ENCODE assay signal across 11 mouse cellular contexts in genomic region chr6:125312171-125312570, GRCm38 (mm10). TPM values are rescaled to one million over a fixed set of nuclear protein-coding genes. Genes with fewer than 3 reads are reported as not detected.
DNase-seq lines count a peak whose midpoint lies in the region; ATAC-seq lines count a peak whose summit lies in the region.
"Had no signal": no experiment of that assay in that cellular context is flagged by ENCODE, and none has a peak within 500 bp of the region (broad histone marks: within the 10 kb centered on the region; RNA-seq: fewer than 3 reads in every experiment).

No protein-coding gene starts in this region.

- H3K27me3 ChIP-seq in heart, embryonic 11.5 days (ENCODE audit: control insufficient read depth, insufficient read depth, low read length), result no peaks in the 10 kb centered on the region
- H3K27me3 ChIP-seq in midbrain, embryonic 10.5 days (ENCODE audit: low read depth, poor library complexity, severe bottlenecking), result peaks cover 39% of the 10 kb centered on the region
- H3K27me3 ChIP-seq in midbrain, embryonic 11.5 days (ENCODE audit: control insufficient read depth, insufficient read depth, low read length), result no peaks in the 10 kb centered on the region
- no peaks in the 10 kb centered on the region for H3K27me3 ChIP-seq in limb, embryonic 12.5 days
- no peaks in the 10 kb centered on the region for H3K27me3 ChIP-seq in stomach, embryonic 14.5 days (ENCODE audit: control insufficient read depth, insufficient read depth, low read length)

- H3K36me3 ChIP-seq in heart, embryonic 11.5 days (ENCODE audit: control insufficient read depth, insufficient read depth, low read length), result 0 out of 2 replicates have a peak, but pooled peaks cover 2% of the 10 kb centered on the region
- H3K36me3 ChIP-seq in midbrain, embryonic 10.5 days, result peaks cover 6% of the 10 kb centered on the region
- no peaks in the 10 kb centered on the region for H3K36me3 ChIP-seq in midbrain, embryonic 11.5 days (ENCODE audit: control insufficient read depth, insufficient read depth, low read length)
- peaks cover 28% of the 10 kb centered on the region for H3K36me3 ChIP-seq in limb, embryonic 12.5 days
- H3K36me3 ChIP-seq in stomach, embryonic 14.5 days (ENCODE audit: control insufficient read depth, insufficient read depth, low read length), result peaks cover 15% of the 10 kb centered on the region

- H3K4me2 ChIP-seq in heart, embryonic 11.5 days, result peak overlapping the region; percentile 78
- no peak overlapping the region for H3K4me2 ChIP-seq in midbrain, embryonic 11.5 days
- H3K4me2 ChIP-seq in limb, embryonic 12.5 days, result peak overlapping the region; percentile 78
- H3K4me2 ChIP-seq in stomach, embryonic 14.5 days (replicated peaks; ENCODE audit: low read depth, low read length), result peak overlapping the region; percentile 74

- WGBS in heart, embryonic 11.5 days (ENCODE audit: insufficient replicate concordance), result 77% methylated on average over 9 of the region's 9 CpGs
- WGBS in midbrain, embryonic 10.5 days, result 89% methylated on average over 9 of the region's 9 CpGs
- 83% methylated on average over 9 of the region's 9 CpGs for WGBS in midbrain, embryonic 11.5 days
- 80% methylated on average over 9 of the region's 9 CpGs for WGBS in limb, embryonic 12.5 days
- WGBS in stomach, embryonic 14.5 days, result 80% methylated on average over 9 of the region's 9 CpGs

- no peak for ATAC-seq in heart, embryonic 11.5 days (replicated peaks; ENCODE audit: insufficient number of reproducible peaks, low FRiP score, low TSS enrichment)
- ATAC-seq in midbrain, embryonic 11.5 days (ENCODE audit: low FRiP score), result no peak
- no peak for ATAC-seq in limb, embryonic 12.5 days (ENCODE audit: insufficient number of reproducible peaks, insufficient read depth, low FRiP score, low TSS enrichment, low read depth)
- no peak for ATAC-seq in stomach, embryonic 14.5 days (ENCODE audit: insufficient number of reproducible peaks, insufficient read depth, low FRiP score, low read depth)
- no peak for ATAC-seq in monocyte, adult 5-6 weeks (replicated peaks; ENCODE audit: insufficient number of reproducible peaks, low FRiP score, low TSS enrichment, poor library complexity, severe bottlenecking)

- H3K9ac ChIP-seq in heart, embryonic 11.5 days (ENCODE audit: low read depth, low read length), result no peak overlapping the region
- no peak overlapping the region for H3K9ac ChIP-seq in midbrain, embryonic 11.5 days (ENCODE audit: low read length)
- H3K9ac ChIP-seq in limb, embryonic 12.5 days (replicated peaks), result no peak overlapping the region
- no peak overlapping the region for H3K9ac ChIP-seq in stomach, embryonic 14.5 days (replicated peaks; ENCODE audit: low read depth, low read length)

- peaks cover 22% of the 10 kb centered on the region for H3K4me1 ChIP-seq in heart, embryonic 11.5 days (ENCODE audit: control insufficient read depth, insufficient read depth, low read length)
- H3K4me1 ChIP-seq in midbrain, embryonic 10.5 days, result peaks cover 41% of the 10 kb centered on the region
- peaks cover 21% of the 10 kb centered on the region for H3K4me1 ChIP-seq in midbrain, embryonic 11.5 days (ENCODE audit: control insufficient read depth, insufficient read depth, low read length)
- peaks cover 50% of the 10 kb centered on the region for H3K4me1 ChIP-seq in limb, embryonic 12.5 days (replicated peaks)
- peaks cover 21% of the 10 kb centered on the region; the same call in 1 of the 2 replicates for H3K4me1 ChIP-seq in stomach, embryonic 14.5 days (ENCODE audit: control insufficient read depth, insufficient read depth, low read length)

- peak overlapping the region; percentile 47 for H3K4me3 ChIP-seq in heart, embryonic 11.5 days (ENCODE audit: low read depth, low read length)
- peak overlapping the region; percentile 59; the same call in 1 of the 2 replicates for H3K4me3 ChIP-seq in midbrain, embryonic 10.5 days
- H3K4me3 ChIP-seq in midbrain, embryonic 11.5 days (ENCODE audit: low read depth, low read length), result no peak overlapping the region
- H3K4me3 ChIP-seq in limb, embryonic 12.5 days (replicated peaks), result peak overlapping the region; percentile 53; the same call in 1 of the 2 replicates
- H3K4me3 ChIP-seq in stomach, embryonic 14.5 days (ENCODE audit: low read depth, low read length), result peak overlapping the region; percentile 60; the same call in 1 of the 2 replicates

- no peak for DNase-seq in heart, adult 8-10 months (ENCODE audit: low spot score)
- no peak for DNase-seq in midbrain, embryonic 10.5 days (ENCODE audit: low spot score)
- no peak for DNase-seq in midbrain, embryonic 11.5 days (ENCODE audit: low spot score, missing footprints)
- no peak for DNase-seq in thymus, postnatal 4 days
- DNase-seq: retina, postnatal 1 day had no signal

- H3K9me3 ChIP-seq in heart, embryonic 11.5 days (replicated peaks; ENCODE audit: control insufficient read depth, low read length), result no peaks in the 10 kb centered on the region
- no peaks in the 10 kb centered on the region for H3K9me3 ChIP-seq in midbrain, embryonic 10.5 days (replicated peaks)
- no peaks in the 10 kb centered on the region for H3K9me3 ChIP-seq in midbrain, embryonic 11.5 days (ENCODE audit: control insufficient read depth, low read length)
- no peaks in the 10 kb centered on the region for H3K9me3 ChIP-seq in limb, embryonic 12.5 days
- H3K9me3 ChIP-seq in stomach, embryonic 14.5 days (ENCODE audit: control insufficient read depth, low read depth, low read length), result no peaks in the 10 kb centered on the region

- no peak overlapping the region for H3K27ac ChIP-seq in heart, embryonic 11.5 days (ENCODE audit: low read depth, low read length)
- H3K27ac ChIP-seq in midbrain, embryonic 10.5 days (replicated peaks), result no peak overlapping the region
- H3K27ac ChIP-seq in midbrain, embryonic 11.5 days (ENCODE audit: low read depth, low read length), result no peak overlapping the region
- no peak overlapping the region for H3K27ac ChIP-seq in limb, embryonic 12.5 days
- H3K27ac ChIP-seq in stomach, embryonic 14.5 days (ENCODE audit: low read length), result no peak overlapping the region

RNA-seq across cellular contexts. Expression of gene Ltbr, which starts 1.5 kb away (rescaled TPM):
- 35.0 and 40.7 TPM in 2 replicates for polyA plus RNA-seq in heart, embryonic 11.5 days (2014; fragmentation: Nextera tagmentation; extraction: Ambion mirVana)
- 10 to 100 TPM; 24.4 to 26.2 (median 25.5) TPM for total RNA-seq in heart, adult 8-10 months (2022)
- 21.2 and 23.5 TPM in 2 replicates for polyA plus RNA-seq in midbrain, embryonic 10.5 days (2016; fragmentation: Nextera tagmentation; extraction: Ambion mirVana)
- 18.0 and 19.7 TPM in 2 replicates for polyA plus RNA-seq in midbrain, embryonic 11.5 days (2014; fragmentation: Nextera tagmentation; extraction: Ambion mirVana)
- 37.3 and 38.6 TPM in 2 replicates for polyA plus RNA-seq in limb, embryonic 12.5 days (2016; fragmentation: Nextera tagmentation; extraction: Ambion mirVana)
- 55.1 and 62.6 TPM in 2 replicates for polyA plus RNA-seq in stomach, embryonic 14.5 days (2014; fragmentation: Nextera tagmentation; extraction: Ambion mirVana)
- total RNA-seq in monocyte, adult 5-6 weeks (2017), result 29.5 to 47.9 TPM (median 41.2 TPM) in 3 replicates

RNA-seq across cellular contexts. Expression of gene Scnn1a, which starts 8.3 kb away (rescaled TPM):
- 0.69 and 0.93 TPM in 2 replicates for polyA plus RNA-seq in heart, embryonic 11.5 days (2014; fragmentation: Nextera tagmentation; extraction: Ambion mirVana)
- total RNA-seq in heart, adult 8-10 months (2022), result under 1 TPM; 0.46 to 0.80 (median 0.58) TPM
- polyA plus RNA-seq in midbrain, embryonic 10.5 days (2016; fragmentation: Nextera tagmentation; extraction: Ambion mirVana), result 0.25 and 0.48 TPM in 2 replicates
- 0.33 and 0.77 TPM in 2 replicates for polyA plus RNA-seq in midbrain, embryonic 11.5 days (2014; fragmentation: Nextera tagmentation; extraction: Ambion mirVana)
- 1.0 and 1.3 TPM in 2 replicates for polyA plus RNA-seq in limb, embryonic 12.5 days (2016; fragmentation: Nextera tagmentation; extraction: Ambion mirVana)
- 1.3 and 2.6 TPM in 2 replicates for polyA plus RNA-seq in stomach, embryonic 14.5 days (2014; fragmentation: Nextera tagmentation; extraction: Ambion mirVana)
- 3.1 to 6.4 TPM (median 5.9 TPM) in 3 replicates for total RNA-seq in monocyte, adult 5-6 weeks (2017)

RNA-seq across cellular contexts. Expression of gene Tuba3a, which starts 26.3 kb away (rescaled TPM):
- polyA plus RNA-seq in heart, embryonic 11.5 days (2014; fragmentation: Nextera tagmentation; extraction: Ambion mirVana), result 0.10 TPM in 1 of 2 replicates, not detected in the other
- total RNA-seq in heart, adult 8-10 months (2022), result not detected
- polyA plus RNA-seq in midbrain, embryonic 10.5 days (2016; fragmentation: Nextera tagmentation; extraction: Ambion mirVana), result 0.11 TPM in 1 of 2 replicates, not detected in the other
- 0.08 TPM in 1 of 2 replicates, not detected in the other for polyA plus RNA-seq in midbrain, embryonic 11.5 days (2014; fragmentation: Nextera tagmentation; extraction: Ambion mirVana)
- 0.56 and 0.60 TPM in 2 replicates for polyA plus RNA-seq in limb, embryonic 12.5 days (2016; fragmentation: Nextera tagmentation; extraction: Ambion mirVana)
- polyA plus RNA-seq in stomach, embryonic 14.5 days (2014; fragmentation: Nextera tagmentation; extraction: Ambion mirVana), result 0.17 TPM in 1 of 2 replicates, not detected in the other
- 0.78 TPM in 1 of 3 replicates, not detected in the others for total RNA-seq in monocyte, adult 5-6 weeks (2017)
- total RNA-seq: megakaryocyte progenitor cell, adult 5-6 weeks had no signal
- polyA plus RNA-seq: erythroblast, embryonic 14.5 days had no signal

RNA-seq across cellular contexts. Expression of gene Tnfrsf1a, which starts 37.0 kb away (rescaled TPM):
- 33.3 and 37.0 TPM in 2 replicates for polyA plus RNA-seq in heart, embryonic 11.5 days (2014; fragmentation: Nextera tagmentation; extraction: Ambion mirVana)
- 10 to 100 TPM; 50.4 to 54.8 (median 52.8) TPM for total RNA-seq in heart, adult 8-10 months (2022)
- polyA plus RNA-seq in midbrain, embryonic 10.5 days (2016; fragmentation: Nextera tagmentation; extraction: Ambion mirVana), result 21.7 and 24.5 TPM in 2 replicates
- 19.0 and 19.2 TPM in 2 replicates for polyA plus RNA-seq in midbrain, embryonic 11.5 days (2014; fragmentation: Nextera tagmentation; extraction: Ambion mirVana)
- polyA plus RNA-seq in limb, embryonic 12.5 days (2016; fragmentation: Nextera tagmentation; extraction: Ambion mirVana), result 50.2 and 50.3 TPM in 2 replicates
- 64.2 and 69.9 TPM in 2 replicates for polyA plus RNA-seq in stomach, embryonic 14.5 days (2014; fragmentation: Nextera tagmentation; extraction: Ambion mirVana)
- total RNA-seq in monocyte, adult 5-6 weeks (2017), result 101 to 111 TPM (median 103 TPM) in 3 replicates
